Mouse (Mus musculus) limb, embryonic 12.5 days (tissue): ENCODE measurements at regions not wholly inside any gene's neighbourhood (a gene's known extent, or its start where the extent isn't known, plus 50 kb on each side); places are given as distances from the start of the nearest gene placed in this dataset.

Experiments
- ATAC-seq: fragments of 200-750 bp; cut with Nextera tagmentation; 2 replicates; pipeline ENCODE4 v1.8.0; 2017; ENCODE audit warnings: low read depth, moderate TSS enrichment; ENCODE audit not compliant: insufficient number of reproducible peaks, insufficient read depth, low FRiP score, low TSS enrichment
- H3K27ac ChIP-seq: fragments of 300-500 bp; sonication (generic); 2 replicates; pipeline ENCODE4 v1.5.1; 2016; ENCODE audit warnings: mild to moderate bottlenecking, moderate library complexity
- H3K27me3 ChIP-seq: fragments of 300-500 bp; sonication (generic); 2 replicates; pipeline ENCODE4 v1.6.1; 2016; ENCODE audit warnings: mild to moderate bottlenecking, moderate library complexity
- H3K36me3 ChIP-seq: fragments of 300-500 bp; sonication (generic); 2 replicates; pipeline ENCODE4 v1.6.1; 2016; ENCODE audit warnings: mild to moderate bottlenecking, moderate library complexity
- H3K4me1 ChIP-seq: fragments of 300-500 bp; sonication (generic); replicated peaks from 2 replicates; pipeline ENCODE4 v1.6.1; 2016
- H3K4me2 ChIP-seq: fragments of 300-500 bp; sonication (generic); 2 replicates; pipeline ENCODE4 v1.6.1; 2016; ENCODE audit warnings: mild to moderate bottlenecking, moderate library complexity
- H3K4me3 ChIP-seq: fragments of 300-500 bp; sonication (generic); replicated peaks from 2 replicates; pipeline ENCODE4 v1.5.1; 2016; ENCODE audit warnings: mild to moderate bottlenecking
- H3K9ac ChIP-seq: fragments of 300-500 bp; sonication (generic); replicated peaks from 2 replicates; pipeline ENCODE4 v1.6.1; 2016; ENCODE audit warnings: mild to moderate bottlenecking, moderate library complexity
- H3K9me3 ChIP-seq: fragments of 300-500 bp; sonication (generic); 2 replicates; pipeline ENCODE4 v1.6.1; 2016; ENCODE audit warnings: mild to moderate bottlenecking, moderate library complexity
- WGBS: fragments of 180-500 bp; shearing (Covaris S2); methylation state at CpG from one replicate; pipeline ENCODE4 v1.1.7; 2016; 5-methylcytosine and 5-hydroxymethylcytosine counted together

DNA sequence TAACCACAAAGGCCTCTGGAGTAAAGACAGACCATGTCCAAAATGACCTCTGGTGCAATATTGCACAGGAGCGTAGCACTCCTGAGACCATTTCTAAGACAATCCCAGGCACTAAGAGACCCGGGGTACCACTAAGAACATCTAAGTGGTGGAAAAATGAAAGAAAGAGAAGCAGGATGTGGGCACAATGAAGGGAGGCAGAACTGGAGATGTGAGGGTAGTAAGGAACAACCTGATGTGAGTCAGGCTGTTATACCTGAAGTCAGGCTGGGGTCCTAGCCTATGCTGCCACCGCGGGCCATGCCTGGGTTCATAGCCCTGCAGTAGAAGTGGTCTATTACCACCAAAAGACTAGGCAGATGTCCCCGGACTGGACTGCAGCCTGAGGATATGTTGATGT is 1051.4 kb downstream of the Gsdmc2 start:
- 90% methylated on average over 5 of the region's 5 CpGs for WGBS
- H3K4me1 ChIP-seq: no peaks in the 10 kb centered on the region
- no peaks in the 10 kb centered on the region for H3K36me3 ChIP-seq
- no peaks in the 10 kb centered on the region for H3K9me3 ChIP-seq
- H3K4me2 ChIP-seq: no peak overlapping the region
- H3K27me3 ChIP-seq: no peaks in the 10 kb centered on the region
- H3K27ac ChIP-seq: no peak overlapping the region
- ATAC-seq: no peak
- no peak overlapping the region for H3K9ac ChIP-seq
- no peak overlapping the region for H3K4me3 ChIP-seq

- H3K27me3 ChIP-seq: no peaks in the 10 kb centered on the region
- H3K9me3 ChIP-seq: no peaks in the 10 kb centered on the region
- no peak overlapping the region for H3K4me3 ChIP-seq
- whole genome bisulfite sequencing: 79% methylated on average over 1 of the region's 1 CpGs
- no peaks in the 10 kb centered on the region for H3K4me1 ChIP-seq
- no peak overlapping the region for H3K4me2 ChIP-seq
- H3K36me3 ChIP-seq: no peaks in the 10 kb centered on the region
- no peak overlapping the region for H3K9ac ChIP-seq
- no peak for ATAC-seq
- H3K27ac ChIP-seq: no peak overlapping the region
Observed at GRCm38 (mm10) chr15:62792084-62792483, 1052.9 kb downstream of the Gsdmc2 start.

DNA sequence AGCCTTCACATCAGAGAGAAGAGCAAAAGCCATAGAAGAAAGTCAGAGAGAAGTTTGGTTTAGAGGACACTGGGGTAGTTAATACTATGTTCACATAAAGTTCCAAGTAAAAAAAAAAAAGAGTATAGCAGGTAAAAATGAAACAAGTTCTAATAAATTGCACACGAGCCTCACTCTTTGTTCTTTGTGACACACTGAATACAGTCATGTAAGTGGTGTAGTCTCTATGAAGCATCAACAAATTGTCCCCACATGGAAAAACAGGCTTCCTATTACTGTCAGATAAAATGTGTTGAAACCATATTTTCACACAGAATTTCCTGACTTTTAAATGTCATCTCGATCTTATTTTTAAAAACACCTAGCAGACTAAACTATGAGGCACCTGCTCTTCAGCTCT is 1057.2 kb downstream of the Gsdmc2 start:
- Histone ChIP-seq H3K9me3 (no peaks in the 10 kb centered on the region), H3K27ac (no peak overlapping the region), H3K4me2 (no peak overlapping the region), H3K36me3 (no peaks in the 10 kb centered on the region), H3K4me1 (no peaks in the 10 kb centered on the region), H3K27me3 (no peaks in the 10 kb centered on the region), H3K4me3 (no peak overlapping the region), H3K9ac (no peak overlapping the region)
- ATAC-seq: no peak
- WGBS: 88% methylated on average over 2 of the region's 2 CpGs

- no peaks in the 10 kb centered on the region for H3K36me3 ChIP-seq
- no peak overlapping the region for H3K4me3 ChIP-seq
- no peak overlapping the region for H3K4me2 ChIP-seq
- H3K4me1 ChIP-seq: no peaks in the 10 kb centered on the region
- no peaks in the 10 kb centered on the region for H3K27me3 ChIP-seq
- WGBS: 92% methylated on average over 1 of the region's 1 CpGs
- H3K9ac ChIP-seq: no peak overlapping the region
- ATAC-seq: no peak
- H3K9me3 ChIP-seq: no peaks in the 10 kb centered on the region
- no peak overlapping the region for H3K27ac ChIP-seq
Observed at GRCm38 (mm10) chr15:62786315-62786714, 1058.7 kb downstream of the Gsdmc2 start.

GRCm38 (mm10) chr15:62784456-62785139 is 1060.4 kb downstream of the Gsdmc2 start:
- no peak overlapping the region for H3K4me2 ChIP-seq
- H3K27me3 ChIP-seq: no peaks in the 10 kb centered on the region
- no peaks in the 10 kb centered on the region for H3K36me3 ChIP-seq
- no peak overlapping the region for H3K4me3 ChIP-seq
- H3K27ac ChIP-seq: no peak overlapping the region
- 79% methylated on average over 1 of the region's 1 CpGs for WGBS
- H3K9ac ChIP-seq: no peak overlapping the region
- no peaks in the 10 kb centered on the region for H3K9me3 ChIP-seq
- no peak for ATAC-seq
- H3K4me1 ChIP-seq: no peaks in the 10 kb centered on the region

- Histone ChIP-seq H3K9me3 (no peaks in the 10 kb centered on the region), H3K27me3 (no peaks in the 10 kb centered on the region), H3K36me3 (no peaks in the 10 kb centered on the region), H3K27ac (no peak overlapping the region), H3K4me1 (no peaks in the 10 kb centered on the region), H3K4me2 (no peak overlapping the region), H3K9ac (no peak overlapping the region), H3K4me3 (no peak overlapping the region)
- no peak for ATAC-seq
- 87% methylated on average over 5 of the region's 5 CpGs for WGBS
Observed at GRCm38 (mm10) chr15:62778899-62779298, 1066.1 kb downstream of the Gsdmc2 start.

DNA sequence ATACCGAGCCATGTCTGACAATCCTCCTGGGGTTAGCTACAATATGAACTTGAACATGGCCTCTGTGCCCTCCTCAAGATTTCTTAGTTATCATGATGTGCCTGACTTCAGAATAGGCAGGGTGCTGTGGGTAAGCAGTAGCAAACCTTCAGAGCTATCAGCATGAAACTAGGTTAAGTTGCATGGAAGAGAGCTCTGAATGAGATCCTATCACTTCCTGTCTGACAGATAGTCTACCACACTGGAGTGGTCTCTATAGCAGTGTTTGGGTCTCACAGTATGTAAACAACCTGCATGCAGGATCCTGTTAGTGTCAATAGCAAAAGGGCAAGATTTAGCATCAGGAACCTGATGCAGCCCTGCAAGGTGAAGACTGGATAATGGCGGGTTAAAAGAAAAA is 1092.3 kb downstream of the Gsdmc2 start:
- 90% methylated on average over 2 of the region's 2 CpGs for WGBS
- Histone ChIP-seq H3K9me3 (no peaks in the 10 kb centered on the region), H3K36me3 (no peaks in the 10 kb centered on the region), H3K27ac (no peak overlapping the region), H3K9ac (no peak overlapping the region), H3K4me1 (no peaks in the 10 kb centered on the region), H3K27me3 (no peaks in the 10 kb centered on the region), H3K4me3 (no peak overlapping the region), H3K4me2 (no peak overlapping the region)
- no peak for ATAC-seq

DNA sequence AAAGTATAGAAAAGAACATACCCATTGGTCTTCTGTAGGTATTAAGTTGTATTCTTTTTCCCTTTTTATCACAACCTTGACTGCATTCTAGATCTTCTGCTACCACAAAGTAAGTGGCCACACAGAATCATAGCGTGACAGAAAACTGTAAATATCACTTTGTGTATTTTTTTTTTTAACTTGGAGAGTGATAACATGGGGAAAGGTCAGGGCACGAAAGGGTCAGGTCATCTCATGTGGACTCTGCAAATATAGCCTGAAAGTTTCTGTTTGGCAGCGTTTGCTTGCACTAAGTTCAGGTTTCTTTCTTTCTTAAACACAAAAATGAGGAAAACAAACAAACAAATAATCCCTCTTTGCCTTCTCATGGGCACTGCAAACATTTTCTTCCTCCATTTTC is 1101.1 kb downstream of the Gsdmc2 start:
- H3K27ac ChIP-seq: no peak overlapping the region
- H3K9ac ChIP-seq: no peak overlapping the region
- H3K9me3 ChIP-seq: no peaks in the 10 kb centered on the region
- H3K4me1 ChIP-seq: no peaks in the 10 kb centered on the region
- WGBS: 87% methylated on average over 3 of the region's 3 CpGs
- H3K4me2 ChIP-seq: no peak overlapping the region
- H3K4me3 ChIP-seq: no peak overlapping the region
- ATAC-seq: no peak
- no peaks in the 10 kb centered on the region for H3K36me3 ChIP-seq
- no peaks in the 10 kb centered on the region for H3K27me3 ChIP-seq

- 90% methylated on average over 2 of the region's 2 CpGs for WGBS
- ATAC-seq: no peak
- H3K27ac ChIP-seq: no peak overlapping the region
- H3K9ac ChIP-seq: no peak overlapping the region
- no peaks in the 10 kb centered on the region for H3K27me3 ChIP-seq
- no peaks in the 10 kb centered on the region for H3K4me1 ChIP-seq
- no peaks in the 10 kb centered on the region for H3K36me3 ChIP-seq
- no peaks in the 10 kb centered on the region for H3K9me3 ChIP-seq
- no peak overlapping the region for H3K4me3 ChIP-seq
- no peak overlapping the region for H3K4me2 ChIP-seq
Observed at GRCm38 (mm10) chr15:62740746-62741145, 1104.2 kb downstream of the Gsdmc2 start.

GRCm38 (mm10) chr15:62735334-62735733 is 1109.6 kb downstream of the Gsdmc2 start:
- WGBS: 88% methylated on average over 1 of the region's 1 CpGs
- no peaks in the 10 kb centered on the region for H3K36me3 ChIP-seq
- ATAC-seq: no peak
- H3K4me3 ChIP-seq: no peak overlapping the region
- H3K4me2 ChIP-seq: no peak overlapping the region
- H3K9ac ChIP-seq: no peak overlapping the region
- no peak overlapping the region for H3K27ac ChIP-seq
- H3K27me3 ChIP-seq: no peaks in the 10 kb centered on the region
- no peaks in the 10 kb centered on the region for H3K9me3 ChIP-seq
- no peaks in the 10 kb centered on the region for H3K4me1 ChIP-seq

- H3K27me3 ChIP-seq: no peaks in the 10 kb centered on the region
- H3K4me1 ChIP-seq: no peaks in the 10 kb centered on the region
- no peak overlapping the region for H3K4me2 ChIP-seq
- no peak overlapping the region for H3K27ac ChIP-seq
- H3K4me3 ChIP-seq: no peak overlapping the region
- H3K36me3 ChIP-seq: no peaks in the 10 kb centered on the region
- no peaks in the 10 kb centered on the region for H3K9me3 ChIP-seq
- H3K9ac ChIP-seq: no peak overlapping the region
- 84% methylated on average over 3 of the region's 3 CpGs for WGBS
- ATAC-seq: no peak
Observed at GRCm38 (mm10) chr15:62734900-62735299, 1110.1 kb downstream of the Gsdmc2 start.

- WGBS: 74% methylated on average over 3 of the region's 3 CpGs
- H3K36me3 ChIP-seq: no peaks in the 10 kb centered on the region
- H3K9ac ChIP-seq: no peak overlapping the region
- no peak for ATAC-seq
- H3K9me3 ChIP-seq: no peaks in the 10 kb centered on the region
- no peaks in the 10 kb centered on the region for H3K27me3 ChIP-seq
- H3K4me1 ChIP-seq: no peaks in the 10 kb centered on the region
- H3K27ac ChIP-seq: no peak overlapping the region
- no peak overlapping the region for H3K4me3 ChIP-seq
- H3K4me2 ChIP-seq: no peak overlapping the region
Observed at GRCm38 (mm10) chr15:62730524-62730923, 1114.5 kb downstream of the Gsdmc2 start.
